Mouse (Mus musculus) spleen, adult 2 months (tissue): ENCODE data around the gene Klhl8. TPM values are rescaled to one million over a fixed set of nuclear protein-coding genes. Genes with fewer than 3 reads are reported as not detected.
"Not testable (repeated sequence)": the region's sequence is repeated elsewhere in the genome, so short reads cannot be mapped to it uniquely, and the experiment has no call there.

Experiments used
- DNase-seq, 2 experiments: peaks; one replicate each; pipeline versions ENCODE4 v3.0.0 to v3.0.0-alpha.2; 2012 to 2021; ENCODE audit warnings: low spot score in 2 of 2, low read depth in 1 of 2
- H3K27ac ChIP-seq: fragments of 200-500 bp; 2 replicates; pipeline ENCODE4 v1.5.1; 2012; ENCODE audit warnings: low read length, inconsistent platforms; ENCODE audit not compliant: insufficient read depth
- H3K27me3 ChIP-seq: fragments of 200-500 bp; 2 replicates; pipeline ENCODE4 v1.6.1; 2012; ENCODE audit warnings: mild to moderate bottlenecking, moderate library complexity, low read length, inconsistent platforms; ENCODE audit not compliant: control insufficient read depth, insufficient read depth
- H3K36me3 ChIP-seq: fragments of 200-500 bp; 2 replicates; pipeline ENCODE4 v1.6.1; 2012; ENCODE audit warnings: mild to moderate bottlenecking, low read length, inconsistent platforms; ENCODE audit not compliant: control insufficient read depth, insufficient read depth
- H3K4me1 ChIP-seq: fragments of 200-500 bp; 2 replicates; pipeline ENCODE4 v1.6.1; 2011; ENCODE audit warnings: inconsistent platforms; ENCODE audit not compliant: control insufficient read depth, insufficient read depth, insufficient read length
- H3K4me3 ChIP-seq: fragments of 200-500 bp; 2 replicates; pipeline ENCODE4 v1.5.1; 2011; ENCODE audit warnings: mild to moderate bottlenecking, inconsistent platforms; ENCODE audit not compliant: insufficient read depth, insufficient read length; ENCODE audit errors: extremely low read depth
- CTCF ChIP-seq: fragments of 200-500 bp; IDR thresholded peaks from 2 replicates; pipeline ENCODE4 v1.5.1; 2011; ENCODE audit warnings: mild to moderate bottlenecking, inconsistent platforms; ENCODE audit not compliant: insufficient read depth, insufficient read length, insufficient replicate concordance; ENCODE audit errors: extremely low read depth
- POLR2A ChIP-seq: fragments of 200-500 bp; IDR thresholded peaks from 2 replicates; pipeline ENCODE4 v1.6.1; 2011; ENCODE audit warnings: low read depth, low read length, inconsistent platforms
- WGBS: fragments of 180-500 bp; shearing (Covaris S2); methylation state at CpG from one replicate; pipeline ENCODE4 v1.1.7; 2018; 5-methylcytosine and 5-hydroxymethylcytosine counted together
- polyA plus RNA-seq: library from polyadenylated mRNA; depleted of rRNA; stranded (reverse); fragments of >200 nt; gene quantifications from 2 replicates; pipeline ENCODE4 v1.2.3, GENCODE M21; 2012

Gene Klhl8
- polyA plus RNA-seq, 1 experiment, result 2.0 TPM

GRCm38 (mm10) chr5:103938547-103939349 lies 27.7 kb upstream of the Klhl8 start:
- Histone ChIP-seq H3K36me3 (no peaks in the 10 kb centered on the region), H3K4me1 (no peaks in the 10 kb centered on the region), H3K4me3 (no peak overlapping the region), H3K27ac (no peak overlapping the region), H3K27me3 (0 out of 2 replicates have a peak, but pooled peaks cover 2% of the 10 kb centered on the region)
- DNase-seq, result no peak
- WGBS, result 88% methylated on average over 11 of the region's 11 CpGs
- TF ChIP-seq POLR2A (no peak), CTCF (no peak)

GRCm38 (mm10) chr5:103936906-103937589 lies 26.0 kb upstream of the Klhl8 start:
- WGBS, result 64% methylated on average over 14 of the region's 14 CpGs
- Histone ChIP-seq H3K36me3 (no peaks in the 10 kb centered on the region), H3K27ac (no peak overlapping the region), H3K4me3 (no peak overlapping the region), H3K27me3 (0 out of 2 replicates have a peak, but pooled peaks cover 2% of the 10 kb centered on the region), H3K4me1 (no peaks in the 10 kb centered on the region)
- DNase-seq, result peak in 1 of 2 experiments; percentile 8
- TF ChIP-seq POLR2A (no peak), CTCF (peak; percentile 54; the same call in 1 of the 2 replicates)

GRCm38 (mm10) chr5:103931924-103932323 lies 20.9 kb upstream of the Klhl8 start:
- H3K4me3 ChIP-seq, H3K4me1 ChIP-seq, H3K36me3 ChIP-seq, H3K27me3 ChIP-seq, H3K27ac ChIP-seq, DNase-seq: not testable (repeated sequence)

GRCm38 (mm10) chr5:103930511-103930910 lies 19.5 kb upstream of the Klhl8 start:
- no peak for DNase-seq
- no peaks in the 10 kb centered on the region for H3K27me3 ChIP-seq
- H3K4me3 ChIP-seq, result no peak overlapping the region
- H3K27ac ChIP-seq, result no peak overlapping the region
- 45% methylated on average over 5 of the region's 5 CpGs for WGBS
- H3K36me3 ChIP-seq, result no peaks in the 10 kb centered on the region
- H3K4me1 ChIP-seq, result no peaks in the 10 kb centered on the region; the same call in 1 of the 2 replicates
- TF ChIP-seq POLR2A, result no peak
- no peak for TF ChIP-seq CTCF

- Histone ChIP-seq H3K4me3 (no peak overlapping the region), H3K27me3 (no peaks in the 10 kb centered on the region), H3K4me1 (no peaks in the 10 kb centered on the region; the same call in 1 of the 2 replicates), H3K36me3 (no peaks in the 10 kb centered on the region), H3K27ac (no peak overlapping the region)
- WGBS, result 91% methylated on average over 7 of the region's 7 CpGs
- DNase-seq, result no peak
- no peak for TF ChIP-seq CTCF
- no peak for TF ChIP-seq POLR2A
Observed at GRCm38 (mm10) chr5:103928196-103928550, 17.1 kb upstream of the Klhl8 start.

- peak; percentile 47 to 80 for DNase-seq
- WGBS, result 31% methylated on average over 27 of the region's 27 CpGs
- no peaks in the 10 kb centered on the region for H3K36me3 ChIP-seq
- H3K4me3 ChIP-seq, result peak overlapping the region; percentile 45; the same call in 1 of the 2 replicates
- H3K27me3 ChIP-seq, result no peaks in the 10 kb centered on the region
- H3K4me1 ChIP-seq, result no peaks in the 10 kb centered on the region; the same call in 1 of the 2 replicates
- no peak overlapping the region for H3K27ac ChIP-seq
- TF ChIP-seq POLR2A (no peak), CTCF (peak; percentile 51; the same call in 1 of the 2 replicates)
Observed at GRCm38 (mm10) chr5:103927429-103928195, 16.6 kb upstream of the Klhl8 start.

- Histone ChIP-seq H3K4me3 (no peak overlapping the region), H3K27me3 (no peaks in the 10 kb centered on the region), H3K4me1 (no peaks in the 10 kb centered on the region; the same call in 1 of the 2 replicates), H3K27ac (no peak overlapping the region), H3K36me3 (no peaks in the 10 kb centered on the region)
- 75% methylated on average over 12 of the region's 12 CpGs for WGBS
- no peak for DNase-seq
- no peak for TF ChIP-seq POLR2A
- no peak for TF ChIP-seq CTCF
Observed at GRCm38 (mm10) chr5:103926398-103926797, 15.3 kb upstream of the Klhl8 start.
